Mouse (Mus musculus) urinary bladder, adult 2 months (tissue): Measurements from ENCODE around the gene Gclm. TPM values are rescaled to one million over a fixed set of nuclear protein-coding genes. Genes with fewer than 3 reads are reported as not detected.

Source experiments
- DNase-seq: peaks from one replicate; pipeline ENCODE4 v3.0.0; 2022; ENCODE audit warnings: low spot score
- polyA plus RNA-seq: library from polyadenylated mRNA; depleted of rRNA; stranded (reverse); fragments of >200 nt; gene quantifications from 2 replicates; pipeline ENCODE4 v1.2.3, GENCODE M21; 2012; rRNA removed

The Gclm gene
- polyA plus RNA-seq, 1 experiment = 84.0 TPM

- peak; percentile 100 for DNase-seq
Observed at GRCm38 (mm10) chr3:122292300-122293222, 47.2 kb downstream of the Gclm start.

DNA sequence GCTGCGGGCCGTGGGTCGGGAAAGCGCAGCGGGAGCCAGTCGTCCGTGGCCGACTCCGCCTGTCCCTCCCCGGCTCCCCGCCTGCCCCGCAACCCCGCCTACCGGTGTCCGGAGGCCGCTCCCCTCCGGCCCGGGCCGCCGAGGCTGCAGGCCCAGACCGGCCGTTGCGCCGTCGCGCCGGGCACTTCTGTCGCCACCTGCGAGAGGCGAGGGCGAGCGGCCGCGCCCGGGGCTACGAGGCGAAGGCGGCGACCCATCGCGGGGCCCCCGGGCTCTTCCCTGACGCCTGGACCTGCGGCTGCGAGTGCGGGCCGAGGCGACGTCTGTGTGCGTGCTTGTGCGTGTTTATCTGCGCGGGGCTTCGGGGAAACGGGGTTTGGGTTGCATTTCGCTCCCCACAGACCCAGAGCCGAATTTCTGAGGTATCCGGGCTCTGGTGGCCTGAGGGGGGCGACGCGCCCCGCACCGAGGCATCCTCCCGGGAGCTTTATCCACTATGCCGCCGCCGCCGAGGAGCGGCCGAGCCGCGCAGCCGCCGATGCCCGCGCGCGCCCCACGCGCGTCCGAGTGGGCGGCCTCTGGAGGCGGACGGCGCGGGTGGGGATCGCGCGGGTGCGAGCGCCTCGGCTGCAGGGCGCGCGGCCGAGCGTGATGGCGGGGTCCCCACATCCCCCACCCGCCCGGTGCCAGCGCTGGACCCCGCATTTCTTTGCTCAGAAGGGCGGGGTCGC, 48.0 kb downstream of the Gclm start:
- no peak for DNase-seq

DNA sequence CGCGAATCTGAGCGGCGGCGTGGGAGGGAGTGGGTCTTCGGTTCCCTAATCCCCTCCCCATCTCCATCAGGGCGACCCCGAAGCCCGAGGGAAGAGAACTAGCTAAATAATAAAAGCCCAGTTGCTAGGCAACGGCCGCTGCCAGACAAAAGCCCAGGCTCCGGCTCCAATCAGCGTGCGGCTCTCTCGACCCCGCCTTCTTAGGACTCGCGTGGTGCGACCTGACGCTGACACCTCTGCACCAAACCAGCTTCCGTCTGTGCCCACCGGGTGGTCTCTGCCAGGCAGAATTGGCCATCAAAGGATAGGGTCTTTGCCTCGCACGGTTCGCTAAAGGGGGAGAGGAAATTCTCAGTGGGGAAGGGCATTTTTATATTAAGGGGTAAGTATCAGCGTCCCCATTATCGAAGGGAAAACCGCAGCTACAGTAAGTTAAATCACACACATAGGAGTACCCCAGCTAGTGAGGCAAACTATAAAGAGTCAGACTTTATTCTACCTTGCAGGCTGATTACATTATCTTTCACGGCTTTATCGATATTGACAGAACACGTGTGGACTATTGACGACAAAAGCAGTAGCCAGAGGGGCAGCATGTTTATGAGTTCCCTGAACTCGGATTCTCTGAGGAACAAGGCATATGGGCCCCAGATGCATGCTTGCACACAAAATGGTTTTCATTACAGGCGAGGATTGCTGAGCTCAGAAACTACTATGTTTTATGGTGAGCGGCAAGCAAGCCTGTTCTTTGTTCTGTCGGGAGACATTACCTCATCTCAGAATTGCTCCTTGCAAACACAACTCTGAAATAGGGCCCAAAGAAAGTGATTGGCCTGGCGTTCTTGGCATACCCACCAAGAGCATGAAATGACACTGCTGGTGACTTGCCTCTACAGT, 48.8 kb downstream of the Gclm start, which contains the start of gene Bcar3:
Bcar3 (plus strand) TSS at position 183 of the 897 bp plus-strand sequence.
- peak; percentile 72 for DNase-seq

DNA sequence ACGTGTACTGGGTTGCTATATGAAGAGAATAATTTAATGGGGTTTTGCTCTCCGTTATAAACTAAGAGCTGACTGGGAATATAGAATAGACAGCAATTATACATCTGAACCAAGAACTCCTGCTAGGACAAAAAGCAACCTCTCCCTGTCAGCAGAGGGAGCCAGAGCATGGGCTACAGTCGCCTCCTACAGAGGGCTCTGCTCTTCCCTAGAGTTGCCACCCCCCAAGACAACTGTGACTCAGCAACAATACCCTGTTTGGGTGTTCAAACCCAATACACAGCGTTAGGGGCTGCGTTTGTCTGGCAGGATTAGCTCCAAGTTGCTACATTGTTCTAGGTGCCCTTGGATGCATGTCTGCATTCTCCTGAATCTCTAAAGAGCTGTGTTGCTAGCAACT, 50.2 kb downstream of the Gclm start:
- no peak for DNase-seq

DNA sequence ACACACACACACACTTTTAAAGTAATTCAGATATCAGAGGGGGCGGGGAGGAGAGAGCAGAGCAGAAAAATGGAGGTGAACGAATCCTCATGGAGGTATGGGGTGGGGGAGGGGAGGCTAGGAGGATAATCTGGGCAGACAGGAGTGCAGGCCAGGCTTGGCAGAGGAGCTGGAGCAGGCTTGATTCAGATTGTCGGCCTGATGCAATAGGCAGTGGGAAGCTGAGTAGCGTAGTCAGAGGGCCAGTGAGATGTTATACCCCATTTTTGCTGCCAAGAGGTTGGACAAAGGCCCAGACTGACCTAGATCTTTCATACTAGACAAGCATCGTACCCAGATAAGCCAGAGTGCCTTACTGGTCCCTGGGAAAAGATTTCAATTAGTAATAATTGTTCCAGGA, 51.6 kb downstream of the Gclm start:
- DNase-seq = no peak

DNA sequence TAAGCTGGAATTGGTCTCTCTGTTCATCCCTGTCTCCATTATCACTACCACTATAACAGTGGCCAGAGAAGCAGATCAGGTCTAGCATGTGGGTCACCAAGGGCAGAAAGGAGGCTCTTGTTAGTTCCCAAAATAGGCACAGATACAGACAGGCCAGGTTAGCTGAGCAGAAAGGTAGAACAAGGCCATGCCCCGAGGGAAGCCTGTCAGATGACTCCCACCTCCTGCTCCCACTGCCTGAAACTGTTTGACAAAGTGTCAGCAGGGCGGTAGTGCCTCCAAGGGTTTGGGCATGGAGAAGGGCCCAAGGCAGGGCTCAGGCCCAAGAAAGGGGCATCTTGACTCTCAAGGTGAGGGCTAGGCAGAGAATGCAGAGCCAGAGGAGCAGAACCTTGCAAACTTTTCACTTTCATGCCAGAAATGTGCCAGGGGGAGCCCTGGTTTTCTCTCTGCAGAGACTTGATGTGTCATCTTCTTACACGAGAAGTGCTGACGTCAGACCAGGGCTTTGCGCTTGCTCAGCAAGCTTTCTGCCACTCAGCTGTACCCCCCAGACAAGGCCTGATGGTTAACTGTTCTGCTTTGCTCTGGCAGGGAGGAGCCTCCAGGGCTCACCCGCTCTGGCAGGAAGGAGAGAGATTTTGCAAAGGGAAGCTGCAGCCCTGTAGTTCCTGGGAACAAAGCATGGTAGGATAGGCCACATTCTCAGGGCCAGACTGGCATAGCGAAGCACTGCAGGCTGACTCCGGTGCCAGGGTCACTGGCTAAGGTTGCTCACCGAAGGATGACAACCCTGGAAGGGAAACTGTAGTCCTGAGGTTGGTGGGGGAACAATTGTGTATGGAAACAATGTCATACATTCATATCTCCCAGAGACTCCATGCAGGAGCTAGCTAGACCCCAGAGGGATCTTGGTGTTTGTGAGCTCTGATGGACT, 55.9 kb downstream of the Gclm start:
- DNase-seq = no peak

DNA sequence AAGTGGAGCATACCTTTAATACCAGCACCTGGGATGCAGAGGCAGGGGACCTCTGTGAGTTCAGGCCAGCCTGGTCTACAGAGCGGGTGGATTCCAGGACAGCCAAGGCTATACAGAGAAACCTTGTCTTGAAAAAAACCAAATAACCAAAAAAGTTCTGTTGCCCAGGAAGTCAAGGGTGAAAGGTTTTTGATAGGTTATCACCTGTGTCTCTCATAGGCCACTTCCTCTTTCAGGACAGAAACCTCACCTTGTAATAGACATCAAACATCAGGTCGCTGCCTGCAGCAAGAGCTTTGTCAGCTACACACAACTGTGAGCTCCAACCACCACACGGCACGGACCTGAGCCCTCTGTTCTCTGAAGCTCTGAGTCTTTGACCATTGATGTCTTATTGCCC, 59.2 kb downstream of the Gclm start:
- DNase-seq = no peak

GRCm38 (mm10) chr3:122307894-122308671, 62.7 kb downstream of the Gclm start:
- no peak for DNase-seq

GRCm38 (mm10) chr3:122308981-122309380, 63.6 kb downstream of the Gclm start:
- DNase-seq = no peak

DNA sequence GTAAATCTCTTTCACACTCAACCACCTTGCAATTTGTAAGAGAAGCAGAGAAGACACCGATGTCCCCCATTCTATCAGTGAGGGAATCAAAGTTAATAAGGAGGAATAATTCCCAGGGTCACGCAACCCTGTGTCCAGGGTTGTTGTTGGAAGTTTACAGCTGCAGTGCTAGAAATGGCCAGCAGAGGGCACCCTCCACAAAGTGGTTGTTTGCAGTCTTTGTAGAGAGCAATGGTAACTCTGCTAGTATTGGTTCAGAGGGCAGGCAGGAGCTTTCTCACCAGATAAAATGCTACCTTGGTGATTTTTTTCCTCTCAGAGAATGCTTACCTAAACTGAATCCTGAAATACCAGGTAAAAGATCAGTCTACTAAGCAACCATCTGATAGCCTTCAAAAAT, 66.7 kb downstream of the Gclm start:
- peak; percentile 76 for DNase-seq

DNA sequence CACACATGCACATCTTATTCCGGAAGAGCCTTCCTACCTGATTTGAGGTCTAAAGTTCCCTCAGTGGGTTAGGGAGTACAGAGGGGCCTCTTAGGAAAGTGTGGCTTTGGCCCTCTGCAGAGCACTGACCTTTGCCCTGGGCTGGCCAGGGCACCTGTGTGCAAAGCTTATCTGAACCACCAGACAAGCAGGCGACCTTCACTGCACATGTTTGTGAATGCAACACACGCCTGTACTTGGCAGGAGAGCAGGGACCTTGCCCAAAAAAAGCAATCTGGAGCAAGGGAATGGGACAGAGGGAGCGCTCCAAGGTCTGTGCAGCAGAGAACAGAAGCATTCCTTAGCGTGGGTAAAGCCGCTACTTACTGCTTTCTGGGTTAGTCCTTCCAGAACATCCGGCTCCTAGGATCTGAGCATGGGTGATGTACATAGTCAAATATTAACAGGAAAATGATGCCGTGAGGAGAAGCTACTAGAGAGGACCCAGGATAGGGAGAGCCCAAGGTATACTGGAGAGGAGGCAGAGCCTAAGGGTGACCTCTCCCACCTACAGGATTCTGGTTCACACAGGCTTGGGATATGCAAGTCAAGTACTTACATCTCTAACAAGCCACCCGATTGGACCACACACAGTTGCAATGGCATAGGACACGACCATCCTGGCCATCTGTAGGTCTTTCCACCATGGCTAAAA, 67.7 kb downstream of the Gclm start:
- no peak for DNase-seq

- no peak for DNase-seq
Observed at GRCm38 (mm10) chr3:122313936-122314335, 68.6 kb downstream of the Gclm start.

GRCm38 (mm10) chr3:122316621-122317020, 71.3 kb downstream of the Gclm start:
- DNase-seq = no peak

DNA sequence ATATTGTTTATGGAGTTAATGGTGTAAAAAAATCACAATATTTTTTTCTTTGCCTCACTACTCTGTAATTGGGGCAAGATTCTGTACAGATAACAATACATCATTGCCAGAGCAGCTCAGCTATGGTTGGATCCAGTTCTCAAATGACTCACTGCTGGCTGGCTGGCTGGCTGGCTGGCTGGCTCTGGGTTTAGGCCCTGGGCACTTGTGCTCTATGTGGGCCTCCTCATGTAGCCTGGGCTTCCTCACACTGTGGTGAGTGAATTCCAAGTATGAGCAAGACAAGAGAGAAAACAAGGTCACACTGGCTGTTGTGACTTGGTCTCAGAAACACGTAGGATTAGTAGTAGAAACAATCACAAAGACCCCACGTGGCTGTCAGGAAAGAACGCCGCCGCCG, 72.0 kb downstream of the Gclm start:
- no peak for DNase-seq

Other genes starting within 250 kb of the Gclm start
- 0.83 and 0.96 TPM in 2 replicates for gene Abca4, start 201.1 kb upstream of the Gclm start, polyA plus RNA-seq
- 32.1 and 33.5 TPM in 2 replicates for gene Dnttip2, start 28.8 kb downstream of the Gclm start, polyA plus RNA-seq
- gene Bcar3, start 48.6 kb downstream of the Gclm start, polyA plus RNA-seq = 33.1 and 40.3 TPM in 2 replicates